Mouse (Mus musculus): Measurements from ENCODE around the gene Hspb6.

- no peak for TF ChIP-seq GATA1 (IDR thresholded peaks at IDR 0.05; ENCODE audit: borderline replicate concordance, low read length)
- no peak for TF ChIP-seq CTCF (IDR thresholded peaks at IDR 0.05; ENCODE audit: low read depth, low read length)
These were observed 53.0 kb downstream of the Hspb6 start for GRCm38 (mm10) chr7:30604944-30605343.

Data from G1E (cell line).